Mouse (Mus musculus): Measurements from ENCODE around the gene P3h3. TPM values are rescaled to one million over a fixed set of nuclear protein-coding genes. Genes with fewer than 3 reads are reported as not detected.
"Not testable (repeated sequence)": the region's sequence is repeated elsewhere in the genome, so short reads cannot be mapped to it uniquely, and the experiment has no call there.

The P3h3 gene
- polyA plus RNA-seq, 1 experiment from 2014 or later = 0.76 TPM

DNA sequence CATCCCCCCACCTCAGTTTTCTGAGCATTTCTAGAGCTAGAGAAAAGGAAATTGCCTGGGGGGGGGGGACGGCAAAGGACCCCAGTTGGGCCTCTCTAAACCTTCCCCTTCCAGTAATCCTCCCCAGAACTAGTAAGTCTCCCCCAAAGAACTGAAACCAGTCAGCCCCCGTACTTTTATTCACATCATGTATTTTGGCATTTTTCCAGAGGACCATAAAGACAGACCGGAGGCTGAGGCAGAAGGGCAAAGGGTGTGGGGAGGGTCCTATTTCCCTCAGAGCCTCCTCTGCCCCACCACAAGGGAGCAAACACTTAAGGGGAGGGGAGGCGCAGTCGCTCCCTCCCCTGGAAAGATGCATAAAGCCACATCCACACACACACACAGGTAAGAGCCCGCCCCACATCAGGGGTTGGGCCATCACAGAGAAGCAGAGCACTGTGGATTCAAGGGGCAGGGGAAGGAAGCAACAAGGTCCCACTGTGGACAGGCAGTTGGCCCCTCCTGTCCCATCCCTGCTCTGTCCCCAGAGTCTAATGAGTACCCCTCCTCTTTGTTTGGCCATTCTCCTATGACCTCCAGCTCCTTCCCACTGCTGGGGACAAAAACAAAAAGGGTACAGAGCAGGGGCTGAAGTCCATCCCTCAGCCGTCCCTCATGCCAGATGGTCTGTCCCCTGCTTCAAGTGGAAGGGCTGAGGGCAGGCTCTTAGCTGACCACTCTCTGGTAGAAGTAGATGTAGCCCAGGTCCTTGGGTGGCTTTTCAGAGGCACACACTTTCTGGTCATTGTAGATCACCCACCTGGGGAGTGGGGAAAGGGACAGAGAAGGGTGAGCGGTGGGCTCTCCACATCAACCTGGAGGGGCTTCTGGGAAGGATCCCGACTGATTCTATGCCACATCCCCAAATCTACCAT is 42.4 kb downstream of the P3h3 start:
- peaks cover 32% of the 10 kb centered on the region for H3K4me1 ChIP-seq (ENCODE audit: control insufficient read depth, low read depth, low read length)
- H3K4me2 ChIP-seq (ENCODE audit: low read depth, low read length) = no peak overlapping the region
- no peak overlapping the region for H3K9ac ChIP-seq (ENCODE audit: low read depth, low read length)
- 71% methylated on average over 9 of the region's 9 CpGs for WGBS (ENCODE audit: insufficient replicate concordance)
- H3K4me3 ChIP-seq (ENCODE audit: low read depth, low read length) = no peak overlapping the region
- no peak for ATAC-seq (ENCODE audit: low read depth)
- H3K27ac ChIP-seq (ENCODE audit: low read length) = no peak overlapping the region
- H3K36me3 ChIP-seq (ENCODE audit: control insufficient read depth, insufficient read depth) = peaks cover 32% of the 10 kb centered on the region
- H3K27me3 ChIP-seq (ENCODE audit: control insufficient read depth, insufficient read depth, low read depth, low read length) = no peaks in the 10 kb centered on the region
- no peaks in the 10 kb centered on the region for H3K9me3 ChIP-seq (replicated peaks; ENCODE audit: control insufficient read depth, low read length)

GRCm38 (mm10) chr6:124814448-124814847 is 43.1 kb downstream of the P3h3 start:
- Histone ChIP-seq H3K9ac (ENCODE audit: low read depth, low read length) (peak overlapping the region; percentile 57), H3K4me1 (ENCODE audit: control insufficient read depth, low read depth, low read length) (peaks cover 38% of the 10 kb centered on the region), H3K36me3 (ENCODE audit: control insufficient read depth, insufficient read depth) (peaks cover 25% of the 10 kb centered on the region), H3K27me3 (ENCODE audit: control insufficient read depth, insufficient read depth, low read depth, low read length) (no peaks in the 10 kb centered on the region), H3K27ac (ENCODE audit: low read length) (0 out of 2 replicates have a peak overlapping the region, but pooled peaks have one; percentile 34), H3K4me3 (ENCODE audit: low read depth, low read length) (peak overlapping the region; percentile 83), H3K9me3 (replicated peaks; ENCODE audit: control insufficient read depth, low read length) (no peaks in the 10 kb centered on the region), H3K4me2 (ENCODE audit: low read depth, low read length) (peak overlapping the region; percentile 93)
- WGBS (ENCODE audit: insufficient replicate concordance) = 39% methylated on average over 8 of the region's 8 CpGs
- ATAC-seq (ENCODE audit: low read depth) = no peak

- peak within 1 kb of the TSS; percentile 93 for H3K4me2 ChIP-seq (ENCODE audit: low read depth, low read length)
- peaks cover 23% of the 10 kb centered on the region for H3K36me3 ChIP-seq (ENCODE audit: control insufficient read depth, insufficient read depth)
- peak within 1 kb of the TSS; percentile 82 for H3K9ac ChIP-seq (ENCODE audit: low read depth, low read length)
- under 1% methylated on average over 22 of the region's 22 CpGs for WGBS (ENCODE audit: insufficient replicate concordance)
- no peaks in the 10 kb centered on the region for H3K9me3 ChIP-seq (replicated peaks; ENCODE audit: control insufficient read depth, low read length)
- peaks cover 38% of the 10 kb centered on the region for H3K4me1 ChIP-seq (ENCODE audit: control insufficient read depth, low read depth, low read length)
- H3K27ac ChIP-seq (ENCODE audit: low read length) = peak within 1 kb of the TSS; percentile 93
- no peaks in the 10 kb centered on the region for H3K27me3 ChIP-seq (ENCODE audit: control insufficient read depth, insufficient read depth, low read depth, low read length)
- ATAC-seq (ENCODE audit: low read depth) = peak; percentile 87
- H3K4me3 ChIP-seq (ENCODE audit: low read depth, low read length) = peak within 1 kb of the TSS; percentile 83
Observed at GRCm38 (mm10) chr6:124813933-124814332, 43.6 kb downstream of the P3h3 start, which contains the start of gene Tpi1. Gene Tpi1, minus strand, starts transcription at chr6:124814296.

GRCm38 (mm10) chr6:124813496-124813895 is 44.1 kb downstream of the P3h3 start:
- peaks cover 40% of the 10 kb centered on the region for H3K4me1 ChIP-seq (ENCODE audit: control insufficient read depth, low read depth, low read length)
- ATAC-seq (ENCODE audit: low read depth) = peak; percentile 66
- H3K9me3 ChIP-seq (replicated peaks; ENCODE audit: control insufficient read depth, low read length) = no peaks in the 10 kb centered on the region
- WGBS (ENCODE audit: insufficient replicate concordance) = 0% methylated on average over 18 of the region's 18 CpGs
- peak overlapping the region; percentile 93 for H3K4me2 ChIP-seq (ENCODE audit: low read depth, low read length)
- no peaks in the 10 kb centered on the region for H3K27me3 ChIP-seq (ENCODE audit: control insufficient read depth, insufficient read depth, low read depth, low read length)
- peak overlapping the region; percentile 82 for H3K9ac ChIP-seq (ENCODE audit: low read depth, low read length)
- H3K36me3 ChIP-seq (ENCODE audit: control insufficient read depth, insufficient read depth) = peaks cover 23% of the 10 kb centered on the region
- peak overlapping the region; percentile 93 for H3K27ac ChIP-seq (ENCODE audit: low read length)
- H3K4me3 ChIP-seq (ENCODE audit: low read depth, low read length) = peak overlapping the region; percentile 83

DNA sequence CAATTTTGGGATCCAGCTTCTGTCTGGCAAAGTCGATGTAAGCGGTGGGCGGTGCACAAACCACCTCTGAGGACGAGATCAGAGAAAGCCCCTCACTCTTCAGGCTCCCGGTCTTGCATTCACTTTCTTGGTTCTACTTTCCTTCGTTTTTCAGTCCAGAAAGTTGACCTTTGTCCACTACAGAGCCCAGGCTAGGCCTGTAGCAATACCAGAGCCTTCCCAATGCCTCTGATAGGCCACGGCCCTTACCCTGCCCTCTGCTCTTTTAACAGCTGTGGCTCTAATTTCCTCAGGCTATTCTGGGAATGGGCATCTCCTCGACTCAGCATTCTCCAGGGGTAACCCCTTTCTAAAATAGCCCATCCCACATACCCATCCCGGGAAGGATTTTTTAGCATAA is 44.7 kb downstream of the P3h3 start:
- Histone ChIP-seq H3K27me3 (ENCODE audit: control insufficient read depth, insufficient read depth, low read depth, low read length) (no peaks in the 10 kb centered on the region), H3K4me1 (ENCODE audit: control insufficient read depth, low read depth, low read length) (peaks cover 46% of the 10 kb centered on the region), H3K9me3 (replicated peaks; ENCODE audit: control insufficient read depth, low read length) (no peaks in the 10 kb centered on the region), H3K4me2 (ENCODE audit: low read depth, low read length) (peak overlapping the region; percentile 93), H3K36me3 (ENCODE audit: control insufficient read depth, insufficient read depth) (peaks cover 23% of the 10 kb centered on the region), H3K9ac (ENCODE audit: low read depth, low read length) (peak overlapping the region; percentile 82), H3K27ac (ENCODE audit: low read length) (peak overlapping the region; percentile 93), H3K4me3 (ENCODE audit: low read depth, low read length) (peak overlapping the region; percentile 83)
- no peak for ATAC-seq (ENCODE audit: low read depth)
- 24% methylated on average over 9 of the region's 9 CpGs for WGBS (ENCODE audit: insufficient replicate concordance)

DNA sequence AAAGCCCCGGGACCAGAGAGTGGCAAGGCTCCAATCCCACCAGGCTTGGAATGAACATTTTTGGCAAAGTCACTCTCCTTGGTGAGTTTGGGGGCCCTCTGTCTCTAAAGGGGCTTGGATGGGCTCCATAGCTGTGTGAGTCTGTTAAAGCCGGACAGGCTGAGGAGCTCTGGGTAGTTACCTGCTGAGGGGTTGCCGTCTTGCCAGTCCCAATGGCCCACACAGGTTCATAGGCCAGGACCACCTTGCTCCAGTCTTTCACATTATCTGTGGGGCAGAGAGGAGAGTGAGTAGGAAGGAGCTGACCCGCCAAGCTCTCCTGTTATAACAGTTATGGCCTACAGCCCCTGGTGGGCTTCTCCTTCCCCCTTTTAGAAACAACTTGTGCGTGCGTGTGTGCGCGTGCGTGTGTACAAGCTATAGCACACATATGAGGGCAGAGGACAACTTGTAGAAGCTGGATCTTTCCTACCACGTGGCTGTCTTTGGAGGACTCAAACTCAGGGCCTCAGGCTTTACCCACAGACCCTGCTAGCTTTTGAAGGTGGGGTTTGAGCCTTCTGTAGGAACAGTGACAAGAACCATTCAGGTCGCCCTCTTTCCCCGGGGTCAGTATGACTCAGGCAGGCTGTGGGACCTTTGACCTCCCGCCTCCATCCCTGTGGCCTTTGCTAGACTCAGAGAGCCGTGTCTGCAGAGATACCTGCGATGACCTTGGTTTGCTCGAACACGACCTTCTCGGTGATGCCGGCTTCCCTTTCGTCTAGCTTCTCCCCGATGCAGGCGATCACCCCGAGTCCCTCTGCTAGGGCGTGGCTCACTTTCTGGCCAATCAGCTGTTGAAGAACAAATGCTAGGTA is 45.6 kb downstream of the P3h3 start:
- Histone ChIP-seq H3K9me3 (replicated peaks; ENCODE audit: control insufficient read depth, low read length) (no peaks in the 10 kb centered on the region), H3K9ac (ENCODE audit: low read depth, low read length) (peak overlapping the region; percentile 82), H3K27ac (ENCODE audit: low read length) (peak overlapping the region; percentile 93; the same call in 1 of the 2 replicates), H3K4me1 (ENCODE audit: control insufficient read depth, low read depth, low read length) (peaks cover 48% of the 10 kb centered on the region), H3K4me3 (ENCODE audit: low read depth, low read length) (peak overlapping the region; percentile 83), H3K27me3 (ENCODE audit: control insufficient read depth, insufficient read depth, low read depth, low read length) (no peaks in the 10 kb centered on the region), H3K36me3 (ENCODE audit: control insufficient read depth, insufficient read depth) (peaks cover 13% of the 10 kb centered on the region), H3K4me2 (ENCODE audit: low read depth, low read length) (peak overlapping the region; percentile 93)
- WGBS (ENCODE audit: insufficient replicate concordance) = 68% methylated on average over 24 of the region's 24 CpGs
- ATAC-seq (ENCODE audit: low read depth) = no peak

- Histone ChIP-seq H3K4me2 (ENCODE audit: low read depth, low read length) (no peak overlapping the region), H3K9me3 (replicated peaks; ENCODE audit: control insufficient read depth, low read length) (no peaks in the 10 kb centered on the region), H3K27me3 (ENCODE audit: control insufficient read depth, insufficient read depth, low read depth, low read length) (no peaks in the 10 kb centered on the region), H3K27ac (ENCODE audit: low read length) (no peak overlapping the region), H3K9ac (ENCODE audit: low read depth, low read length) (no peak overlapping the region), H3K36me3 (ENCODE audit: control insufficient read depth, insufficient read depth) (peaks cover 12% of the 10 kb centered on the region), H3K4me1 (ENCODE audit: control insufficient read depth, low read depth, low read length) (peaks cover 52% of the 10 kb centered on the region), H3K4me3 (ENCODE audit: low read depth, low read length) (no peak overlapping the region)
- WGBS (ENCODE audit: insufficient replicate concordance) = 71% methylated on average over 4 of the region's 4 CpGs
- no peak for ATAC-seq (ENCODE audit: low read depth)
Observed at GRCm38 (mm10) chr6:124811403-124811665, 46.2 kb downstream of the P3h3 start.

DNA sequence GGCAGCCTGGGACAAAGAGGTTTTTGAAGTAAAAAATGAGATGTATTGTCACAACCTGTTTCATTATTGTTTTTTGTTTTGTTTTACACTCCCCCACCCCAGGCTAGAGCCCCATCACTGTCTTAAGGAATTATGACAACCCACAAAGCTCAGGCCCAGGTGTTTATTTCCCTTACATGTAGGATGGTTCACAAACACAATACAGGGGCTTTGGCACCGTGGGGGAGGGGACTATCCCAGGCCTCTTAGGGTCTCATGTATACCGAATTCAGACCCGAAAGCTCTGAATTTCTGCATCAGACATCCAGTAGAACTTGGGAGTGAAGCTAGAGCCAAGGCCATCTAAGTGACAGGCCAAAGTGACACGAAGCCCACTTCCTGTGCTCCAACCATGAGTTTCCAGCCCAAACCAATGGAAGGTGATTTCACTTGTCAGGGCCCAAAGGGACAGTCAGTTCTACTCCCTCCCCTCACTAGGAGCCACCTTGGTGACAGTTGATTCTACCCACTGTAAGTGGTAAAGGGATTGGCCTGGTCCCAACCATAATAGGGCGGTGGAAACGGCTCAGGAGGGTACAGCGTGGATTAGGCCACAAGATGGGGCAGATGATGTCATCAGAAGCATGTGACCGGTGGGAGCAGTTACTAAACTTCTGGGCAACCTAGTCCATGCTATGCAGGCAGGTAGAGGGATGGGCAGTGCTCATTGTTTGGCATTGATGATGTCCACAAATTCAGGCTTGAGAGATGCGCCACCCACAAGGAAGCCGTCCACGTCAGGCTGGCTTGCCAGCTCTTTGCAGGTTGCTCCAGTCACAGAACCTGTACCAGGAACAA is 46.8 kb downstream of the P3h3 start:
- Histone ChIP-seq H3K36me3 (ENCODE audit: control insufficient read depth, insufficient read depth) (peaks cover 12% of the 10 kb centered on the region), H3K4me1 (ENCODE audit: control insufficient read depth, low read depth, low read length) (peaks cover 57% of the 10 kb centered on the region)
- not testable (repeated sequence) for H3K4me3 ChIP-seq (ENCODE audit: low read depth, low read length); H3K27me3 ChIP-seq (ENCODE audit: control insufficient read depth, insufficient read depth, low read depth, low read length); H3K4me2 ChIP-seq (ENCODE audit: low read depth, low read length); H3K9me3 ChIP-seq (replicated peaks; ENCODE audit: control insufficient read depth, low read length); ATAC-seq (ENCODE audit: low read depth); H3K27ac ChIP-seq (ENCODE audit: low read length); H3K9ac ChIP-seq (ENCODE audit: low read depth, low read length)
- 79% methylated on average over 11 of the region's 11 CpGs for WGBS (ENCODE audit: insufficient replicate concordance)
